Mouse (Mus musculus): ENCODE results near the gene Olfr150. TPM values are rescaled to one million over a fixed set of nuclear protein-coding genes. Genes with fewer than 3 reads are reported as not detected.

Olfr150 gene
- polyA plus RNA-seq, 1 experiment from 2014 or later, result not detected

Other genes with a start within 250 kb of the Olfr150 start
- not detected in 2 replicates for gene Olfr44, start 237.0 kb upstream of the Olfr150 start, polyA plus RNA-seq (2015; fragmentation: Nextera tagmentation; extraction: Ambion mirVana)
- gene Olfr957, start 215.2 kb upstream of the Olfr150 start, polyA plus RNA-seq (2015; fragmentation: Nextera tagmentation; extraction: Ambion mirVana), result not detected in 2 replicates
- gene Olfr958, start 176.9 kb upstream of the Olfr150 start, polyA plus RNA-seq (2015; fragmentation: Nextera tagmentation; extraction: Ambion mirVana), result not detected in 2 replicates
- gene Olfr959, start 155.4 kb upstream of the Olfr150 start, polyA plus RNA-seq (2015; fragmentation: Nextera tagmentation; extraction: Ambion mirVana), result not detected in 2 replicates
- gene AW551984, start 126.6 kb upstream of the Olfr150 start, polyA plus RNA-seq (2015; fragmentation: Nextera tagmentation; extraction: Ambion mirVana), result 16.0 and 18.1 TPM in 2 replicates
- gene Olfr148, start 120.3 kb upstream of the Olfr150 start, polyA plus RNA-seq (2015; fragmentation: Nextera tagmentation; extraction: Ambion mirVana), result not detected in 2 replicates
- not detected in 2 replicates for gene Olfr960, start 109.6 kb upstream of the Olfr150 start, polyA plus RNA-seq (2015; fragmentation: Nextera tagmentation; extraction: Ambion mirVana)
- gene Olfr961, start 85.9 kb upstream of the Olfr150 start, polyA plus RNA-seq (2015; fragmentation: Nextera tagmentation; extraction: Ambion mirVana), result not detected in 2 replicates
- gene Olfr963, start 63.8 kb upstream of the Olfr150 start, polyA plus RNA-seq (2015; fragmentation: Nextera tagmentation; extraction: Ambion mirVana), result not detected in 2 replicates
- gene Olfr149, start 23.9 kb upstream of the Olfr150 start, polyA plus RNA-seq (2015; fragmentation: Nextera tagmentation; extraction: Ambion mirVana), result not detected in 2 replicates
- not detected in 2 replicates for gene Olfr965, start 19.6 kb upstream of the Olfr150 start, polyA plus RNA-seq (2015; fragmentation: Nextera tagmentation; extraction: Ambion mirVana)
- not detected in 2 replicates for gene Olfr967, start 15.3 kb downstream of the Olfr150 start, polyA plus RNA-seq (2015; fragmentation: Nextera tagmentation; extraction: Ambion mirVana)
- gene Olfr968, start 52.3 kb downstream of the Olfr150 start, polyA plus RNA-seq (2015; fragmentation: Nextera tagmentation; extraction: Ambion mirVana), result not detected in 2 replicates
- gene Olfr969, start 60.0 kb downstream of the Olfr150 start, polyA plus RNA-seq (2015; fragmentation: Nextera tagmentation; extraction: Ambion mirVana), result not detected in 2 replicates
- gene Olfr970, start 77.9 kb downstream of the Olfr150 start, polyA plus RNA-seq (2015; fragmentation: Nextera tagmentation; extraction: Ambion mirVana), result not detected in 2 replicates
- gene Olfr971, start 105.9 kb downstream of the Olfr150 start, polyA plus RNA-seq (2015; fragmentation: Nextera tagmentation; extraction: Ambion mirVana), result not detected in 2 replicates
- not detected in 2 replicates for gene Olfr972, start 135.4 kb downstream of the Olfr150 start, polyA plus RNA-seq (2015; fragmentation: Nextera tagmentation; extraction: Ambion mirVana)
- gene Olfr229, start 176.4 kb downstream of the Olfr150 start, polyA plus RNA-seq (2015; fragmentation: Nextera tagmentation; extraction: Ambion mirVana), result not detected in 2 replicates
- gene Olfr974, start 206.5 kb downstream of the Olfr150 start, polyA plus RNA-seq (2015; fragmentation: Nextera tagmentation; extraction: Ambion mirVana), result not detected in 2 replicates
- not detected in 2 replicates for gene Olfr975, start 221.1 kb downstream of the Olfr150 start, polyA plus RNA-seq (2015; fragmentation: Nextera tagmentation; extraction: Ambion mirVana)
- not detected in 2 replicates for gene Olfr976, start 230.2 kb downstream of the Olfr150 start, polyA plus RNA-seq (2015; fragmentation: Nextera tagmentation; extraction: Ambion mirVana)